Mouse (Mus musculus) heart, postnatal 10 days (tissue): ENCODE results near the gene Tor2a. TPM values are rescaled to one million over a fixed set of nuclear protein-coding genes. Genes with fewer than 3 reads are reported as not detected.

Experiments
- DNase-seq, 2 experiments: peaks; one replicate each; pipeline ENCODE4 v3.0.0; 2021
- intact Hi-C: fragments of 180-260 bp; cut with DNase I; formaldehyde crosslinking; loops from one replicate; pipeline ENCODE4 v1.15.1; 2025
- microRNA-seq, 2 experiments: library from miRNA; unstranded; fragments of <30 nt; microRNA quantifications; one replicate each; pipeline ENCODE4 v1.2.0; 2022
- total RNA-seq, 2 experiments: library from RNA; stranded (reverse); gene quantifications; 2 replicates each; pipeline ENCODE4 v1.2.3; 2021

Gene Tor2a
- total RNA-seq, 2 experiments from 2014 or later: 14.4 to 16.4 TPM

GRCm38 (mm10) chr2:32795748-32796418, 38.8 kb downstream of the Tor2a start:
- intact Hi-C loops: no loop called here
- no peak for DNase-seq

- intact Hi-C loops: no loop called here
- no peak for DNase-seq
Observed at GRCm38 (mm10) chr2:32798251-32798962, 41.4 kb downstream of the Tor2a start.

- intact Hi-C loops: no loop called here
- no peak for DNase-seq
Observed at GRCm38 (mm10) chr2:32808816-32809566, 52.0 kb downstream of the Tor2a start.

Small RNAs within 50 kb of the gene (microRNA-seq; reads per million reads assigned to microRNA genes)
- gene Mir2861 (0 reads per million in 2 experiments), gene Mir3960 (0 to 0.24 reads per million in 2 experiments)

Other genes with a start within 250 kb of the Tor2a start
- 10 to 100 TPM in 1 of 2 experiments, 1 to 10 TPM in 1; 9.7 to 13.0 TPM for gene Fam102a, start 221.9 kb upstream of the Tor2a start, total RNA-seq
- 10 to 100 TPM; 31.2 to 32.6 TPM for gene Dpm2, start 186.4 kb upstream of the Tor2a start, total RNA-seq
- gene Pip5kl1, start 182.4 kb upstream of the Tor2a start, total RNA-seq: not detected
- not detected for gene 9430097D07Rik, start 181.6 kb upstream of the Tor2a start, total RNA-seq
- gene St6galnac4, start 170.1 kb upstream of the Tor2a start, total RNA-seq: 10 to 100 TPM; 29.3 to 31.8 TPM
- 100 to 1,000 TPM in 1 of 2 experiments, 10 to 100 TPM in 1; 87.9 to 103 TPM for gene St6galnac6, start 157.5 kb upstream of the Tor2a start, total RNA-seq
- gene Ak1, start 135.5 kb upstream of the Tor2a start, total RNA-seq: 100 to 1,000 TPM; 522 to 538 TPM
- 100 to 1,000 TPM; 152 to 166 TPM for gene Eng, start 110.6 kb upstream of the Tor2a start, total RNA-seq
- gene Fpgs, start 53.1 kb upstream of the Tor2a start, total RNA-seq: 10 to 100 TPM in 1 of 2 experiments, 1 to 10 TPM in 1; 9.9 to 11.7 TPM
- 10 to 100 TPM; 35.4 to 37.6 TPM for gene Cdk9, start 44.2 kb upstream of the Tor2a start, total RNA-seq
- gene Sh2d3c, start 36.2 kb upstream of the Tor2a start, total RNA-seq: 10 to 100 TPM; 45.3 to 47.1 TPM
- not detected for gene 6330409D20Rik, start 16.2 kb upstream of the Tor2a start, total RNA-seq
- not detected for gene Ttc16, start 18.4 kb downstream of the Tor2a start, total RNA-seq
- gene Ptrh1, start 18.6 kb downstream of the Tor2a start, total RNA-seq: 1 to 10 TPM; 1.7 to 3.3 TPM
- under 1 TPM in 1 of 2 experiments, not detected in 1; 0.14 TPM for gene Cfap157, start 27.2 kb downstream of the Tor2a start, total RNA-seq
- gene Stxbp1, start 90.0 kb downstream of the Tor2a start, total RNA-seq: 10 to 100 TPM; 25.4 to 25.7 TPM
- 10 to 100 TPM; 40.4 to 46.2 TPM for gene Fam129b, start 118.9 kb downstream of the Tor2a start, total RNA-seq
- 100 to 1,000 TPM in 1 of 2 experiments, 10 to 100 TPM in 1; 94.4 to 121 TPM for gene Rpl12, start 204.3 kb downstream of the Tor2a start, total RNA-seq
- 10 to 100 TPM; 10.7 to 16.2 TPM for gene Lrsam1, start 204.4 kb downstream of the Tor2a start, total RNA-seq
- 10 to 100 TPM; 17.3 to 17.9 TPM for gene Slc2a8, start 224.8 kb downstream of the Tor2a start, total RNA-seq